ENCODE assay signal across 9 mouse cellular contexts in the genomic region with DNA sequence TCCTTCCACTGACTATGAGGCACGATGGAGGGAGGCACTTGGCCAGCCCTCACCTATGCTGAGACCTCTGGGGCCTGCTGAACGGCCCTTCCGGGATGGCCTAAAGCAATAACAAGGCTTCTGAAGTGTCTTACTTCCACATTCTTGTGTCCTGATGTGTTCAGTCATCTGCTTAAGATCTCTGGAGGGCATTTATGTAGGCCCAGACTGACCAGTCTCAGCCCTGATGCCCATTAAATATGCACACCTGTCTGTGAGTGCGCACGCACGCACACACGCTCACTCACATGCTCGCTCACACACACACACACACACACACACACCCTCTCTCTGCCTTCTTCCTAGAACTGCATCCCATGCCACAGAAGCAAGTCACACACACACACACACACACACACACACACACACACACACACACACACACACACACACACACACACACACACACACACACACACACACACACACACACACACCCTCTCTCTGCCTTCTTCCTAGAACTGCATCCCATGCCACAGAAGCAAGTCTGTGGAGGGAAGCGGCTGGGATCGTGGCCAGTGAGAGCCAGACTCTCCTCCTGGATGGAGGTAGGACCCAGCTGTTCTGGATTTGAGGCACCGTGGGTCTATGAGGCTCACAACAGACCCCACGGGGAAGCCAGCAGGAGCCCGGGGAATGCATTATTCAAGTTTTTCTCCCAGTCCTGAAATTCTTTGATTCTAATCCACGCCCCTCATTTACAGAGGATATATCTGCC. TPM values are rescaled to one million over a fixed set of nuclear protein-coding genes. Genes with fewer than 3 reads are reported as not detected.
DNase-seq lines count a peak whose midpoint lies in the region; ATAC-seq and TF ChIP-seq lines count a peak whose summit lies in the region.
"Had no signal": no experiment of that assay in that cellular context is flagged by ENCODE, and none has a peak within 500 bp of the region (broad histone marks: within the 10 kb centered on the region; RNA-seq: fewer than 3 reads in every experiment).

No protein-coding gene starts in this region.

- H3K9ac ChIP-seq in lung, postnatal 0 days (replicated peaks; ENCODE audit: low read depth), result 0 out of 2 replicates have a peak overlapping the region, but pooled peaks have one; percentile 5
- no peak overlapping the region for H3K9ac ChIP-seq in stomach, embryonic 15.5 days

- H3K4me2 ChIP-seq in lung, postnatal 0 days (replicated peaks; ENCODE audit: low read depth, low read length), result no peak overlapping the region
- H3K4me2 ChIP-seq in stomach, embryonic 15.5 days, result 0 out of 2 replicates have a peak overlapping the region, but pooled peaks have one; percentile 26

- no peak for TF ChIP-seq CTCF in gastrocnemius, adult 2 months (IDR thresholded peaks at IDR 0.05)
- TF ChIP-seq CTCF in lung, postnatal 0 days (IDR thresholded peaks at IDR 0.05), result no peak

- H3K27me3 ChIP-seq in lung, postnatal 0 days (replicated peaks; ENCODE audit: insufficient read depth, low read length), result no peaks in the 10 kb centered on the region
- no peaks in the 10 kb centered on the region for H3K27me3 ChIP-seq in limb, embryonic 10.5 days (ENCODE audit: low read depth, poor library complexity, severe bottlenecking)
- no peaks in the 10 kb centered on the region for H3K27me3 ChIP-seq in stomach, embryonic 15.5 days (replicated peaks)
- H3K27me3 ChIP-seq: CH12.LX had no signal

- peak overlapping the region; percentile 58; the same call in 1 of the 2 replicates for H3K4me3 ChIP-seq in gastrocnemius, adult 2 months
- no peak overlapping the region for H3K4me3 ChIP-seq in lung, postnatal 0 days (ENCODE audit: low read depth, low read length)
- H3K4me3 ChIP-seq in limb, embryonic 10.5 days, result 0 out of 2 replicates have a peak overlapping the region, but pooled peaks have one; percentile 8
- no peak overlapping the region for H3K4me3 ChIP-seq in stomach, embryonic 15.5 days (replicated peaks)

- peak; percentile 22 for ATAC-seq in lung, postnatal 0 days
- no peak for ATAC-seq in stomach, embryonic 15.5 days (ENCODE audit: insufficient read depth, low FRiP score, low read depth)

- peak; percentile 90 for TF ChIP-seq EP300 in lung, postnatal 0 days (IDR thresholded peaks at IDR 0.05)

- intact Hi-C loops in gastrocnemius, adult 2 months (cut with DNase I), result no loop called here
- intact Hi-C loops in gastrocnemius, postnatal 14 days (cut with DNase I; ENCODE audit: low total_unique reads), result no loop called here

- H3K36me3 ChIP-seq in lung, postnatal 0 days (ENCODE audit: insufficient read depth, low read length), result no peaks in the 10 kb centered on the region
- no peaks in the 10 kb centered on the region for H3K36me3 ChIP-seq in limb, embryonic 10.5 days
- no peaks in the 10 kb centered on the region for H3K36me3 ChIP-seq in stomach, embryonic 15.5 days

- peak overlapping the region; percentile 100 for H3K27ac ChIP-seq in gastrocnemius, adult 2 months
- peak overlapping the region; percentile 99 for H3K27ac ChIP-seq in lung, postnatal 0 days (ENCODE audit: low read length)
- peak overlapping the region; percentile 74 for H3K27ac ChIP-seq in limb, embryonic 10.5 days
- H3K27ac ChIP-seq in stomach, embryonic 15.5 days, result peak overlapping the region; percentile 92

- no peak for DNase-seq in gastrocnemius, adult 2 months
- DNase-seq in gastrocnemius, postnatal 14 days, result no peak
- DNase-seq in lung, postnatal 0 days (ENCODE audit: low spot score), result peak; percentile 81
- no peak for DNase-seq in lung, postnatal 10 days
- no peak for DNase-seq in limb, embryonic 10.5 days (ENCODE audit: low spot score)
- no peak for DNase-seq in gastrocnemius, postnatal 4 days (ENCODE audit: low spot score in 2 of 2)
- no peak for DNase-seq in spleen, postnatal 14 days (ENCODE audit: low spot score in 2 of 2)

- no peaks in the 10 kb centered on the region for H3K9me3 ChIP-seq in lung, postnatal 0 days (ENCODE audit: low read length)
- H3K9me3 ChIP-seq in limb, embryonic 10.5 days (replicated peaks), result no peaks in the 10 kb centered on the region
- H3K9me3 ChIP-seq in stomach, embryonic 15.5 days, result no peaks in the 10 kb centered on the region

- WGBS in lung, postnatal 0 days, result 44% methylated on average over 14 of the region's 14 CpGs
- WGBS in limb, embryonic 10.5 days, result 70% methylated on average over 14 of the region's 14 CpGs
- WGBS in stomach, embryonic 15.5 days, result 51% methylated on average over 14 of the region's 14 CpGs

- H3K4me1 ChIP-seq in lung, postnatal 0 days (ENCODE audit: insufficient read depth, low read depth, low read length), result peaks cover 63% of the 10 kb centered on the region
- H3K4me1 ChIP-seq in limb, embryonic 10.5 days, result peaks cover 83% of the 10 kb centered on the region
- peaks cover 76% of the 10 kb centered on the region for H3K4me1 ChIP-seq in stomach, embryonic 15.5 days

RNA-seq across cellular contexts. Expression of a gene that starts 37.9 kb away (rescaled TPM):
- total RNA-seq in gastrocnemius, adult 2 months (2021), result 10 to 100 TPM; 71.2 to 78.6 TPM
- total RNA-seq in gastrocnemius, postnatal 14 days (2021), result 10 to 100 TPM; 56.8 to 64.9 TPM
- polyA plus RNA-seq in lung, postnatal 0 days (2015; fragmentation: Nextera tagmentation; extraction: Ambion mirVana), result 64.6 TPM in 2 replicates
- 71.6 and 78.5 TPM in 2 replicates for polyA plus RNA-seq in limb, embryonic 10.5 days (2016; fragmentation: Nextera tagmentation; extraction: Ambion mirVana)
- polyA plus RNA-seq in stomach, embryonic 15.5 days (2015; fragmentation: Nextera tagmentation; extraction: Ambion mirVana), result 63.6 and 68.9 TPM in 2 replicates
- total RNA-seq in gastrocnemius, postnatal 4 days (2021), result 10 to 100 TPM; 71.7 to 75.6 TPM

Comparison
In these comparisons a context has a peak if more than half of its experiments do, and no peak if none do; other contexts are left out.
1. H3K4me3 ChIP-seq: peak in gastrocnemius, adult 2 months (single experiment) and limb, embryonic 10.5 days (single experiment); none in lung, postnatal 0 days (single experiment) and stomach, embryonic 15.5 days (single experiment).
2. Peak in every context shown above with its lines, with median percentiles within 50 percentile points of each other: H3K27ac ChIP-seq.